In the genomic region with DNA sequence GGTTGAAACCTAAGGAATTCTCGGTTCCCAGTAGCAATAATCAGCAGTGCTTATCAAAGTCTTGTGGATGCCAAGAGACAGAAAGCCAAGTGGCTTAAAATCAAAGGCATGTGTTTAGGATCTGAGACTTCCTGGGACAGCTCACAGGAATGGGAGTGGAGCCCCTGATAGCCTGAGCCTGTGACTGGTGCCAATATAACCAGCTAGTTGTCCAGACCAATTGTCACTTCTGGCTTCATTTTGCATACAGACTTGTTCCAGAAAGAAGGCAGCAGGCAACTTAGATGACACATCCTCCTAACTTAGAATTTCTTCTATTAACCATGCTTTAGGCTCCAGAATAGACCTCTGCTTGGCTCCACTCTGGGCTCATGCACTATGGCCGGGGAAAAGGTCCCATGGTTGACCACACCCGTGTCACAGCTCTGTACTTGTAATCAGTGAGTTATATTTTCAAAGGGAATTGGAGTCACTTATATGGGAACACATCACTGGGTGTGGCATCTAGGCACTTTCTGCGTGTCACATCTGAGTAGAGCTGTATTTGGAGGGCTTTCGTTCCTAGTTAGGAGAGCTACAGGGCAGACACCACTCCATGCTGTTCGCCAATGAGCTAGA, we compare ENCODE assay signal across 12 mouse cellular contexts. TPM values are rescaled to one million over a fixed set of nuclear protein-coding genes. Genes with fewer than 3 reads are reported as not detected.
DNase-seq lines count a peak whose midpoint lies in the region; ATAC-seq and TF ChIP-seq lines count a peak whose summit lies in the region.
"Had no signal": no experiment of that assay in that cellular context is flagged by ENCODE, and none has a peak within 500 bp of the region (broad histone marks: within the 10 kb centered on the region; RNA-seq: fewer than 3 reads in every experiment).

No protein-coding gene starts in this region.

- TF ChIP-seq EP300 in stomach, postnatal 0 days (optimal IDR thresholded peaks at IDR 0.05), result no peak

- intact Hi-C loops in heart, postnatal 14 days (cut with DNase I), result no loop called here

- no peak for ATAC-seq in neural tube, embryonic 11.5 days (ENCODE audit: insufficient read depth, low FRiP score, low TSS enrichment)
- peak; percentile 39; the same call in 1 of the 2 replicates for ATAC-seq in intestine, postnatal 0 days
- ATAC-seq in stomach, postnatal 0 days (ENCODE audit: low FRiP score, low TSS enrichment), result peak; percentile 69

- H3K4me3 ChIP-seq in neural tube, embryonic 11.5 days (ENCODE audit: low read depth, low read length), result no peak overlapping the region
- H3K4me3 ChIP-seq in intestine, postnatal 0 days (ENCODE audit: low read depth, low read length), result peak overlapping the region; percentile 24; the same call in 1 of the 2 replicates
- no peak overlapping the region for H3K4me3 ChIP-seq in stomach, postnatal 0 days (ENCODE audit: low read depth, low read length)
- H3K4me3 ChIP-seq: limb, embryonic 13.5 days had no signal

- DNase-seq in heart, adult 11 months, result peak; percentile 91
- no peak for DNase-seq in heart, postnatal 14 days
- DNase-seq in neural tube, embryonic 11.5 days (ENCODE audit: low spot score), result no peak
- no peak for DNase-seq in neural tube, embryonic 10.5 days (ENCODE audit: extremely low spot score, low spot score)
- peak; percentile 35 for DNase-seq in stomach, postnatal 0 days (ENCODE audit: low spot score)
- DNase-seq in layer of hippocampus, postnatal 14 days (ENCODE audit: low spot score in 2 of 2), result no peak
- DNase-seq in spleen, postnatal 10 days (ENCODE audit: low spot score in 2 of 2), result no peak
- DNase-seq: B cell, adult 2 months; cerebellum, postnatal 10 days had no signal

- no peak overlapping the region for H3K27ac ChIP-seq in neural tube, embryonic 11.5 days (ENCODE audit: low read depth, low read length)
- H3K27ac ChIP-seq in intestine, postnatal 0 days (ENCODE audit: low read depth, low read length), result peak overlapping the region; percentile 78
- H3K27ac ChIP-seq in stomach, postnatal 0 days (replicated peaks), result peak overlapping the region; percentile 63; the same call in 1 of the 2 replicates
- H3K27ac ChIP-seq: forebrain, embryonic 10.5 days; limb, embryonic 13.5 days had no signal

- no peaks in the 10 kb centered on the region for H3K27me3 ChIP-seq in neural tube, embryonic 11.5 days (ENCODE audit: control insufficient read depth, insufficient read depth, low read length)
- no peaks in the 10 kb centered on the region for H3K27me3 ChIP-seq in intestine, postnatal 0 days (replicated peaks; ENCODE audit: control insufficient read depth, insufficient read depth, low read length)
- no peaks in the 10 kb centered on the region for H3K27me3 ChIP-seq in stomach, postnatal 0 days (ENCODE audit: control insufficient read depth, insufficient read depth, low read length)

- no peaks in the 10 kb centered on the region for H3K4me1 ChIP-seq in neural tube, embryonic 11.5 days (ENCODE audit: control insufficient read depth, insufficient read depth, low read length)
- H3K4me1 ChIP-seq in intestine, postnatal 0 days (replicated peaks; ENCODE audit: control insufficient read depth, insufficient read depth, low read length), result peaks cover 23% of the 10 kb centered on the region
- H3K4me1 ChIP-seq in stomach, postnatal 0 days (replicated peaks; ENCODE audit: control insufficient read depth, insufficient read depth), result no peaks in the 10 kb centered on the region

- 80% methylated on average over 6 of the region's 6 CpGs for WGBS in neural tube, embryonic 11.5 days
- WGBS in intestine, postnatal 0 days, result 40% methylated on average over 6 of the region's 6 CpGs
- 58% methylated on average over 6 of the region's 6 CpGs for WGBS in stomach, postnatal 0 days

- H3K9me3 ChIP-seq in neural tube, embryonic 11.5 days (ENCODE audit: control insufficient read depth, low read length), result no peaks in the 10 kb centered on the region
- no peaks in the 10 kb centered on the region for H3K9me3 ChIP-seq in intestine, postnatal 0 days (ENCODE audit: control insufficient read depth)
- H3K9me3 ChIP-seq in stomach, postnatal 0 days (ENCODE audit: control insufficient read depth, low read length), result no peaks in the 10 kb centered on the region
- H3K9me3 ChIP-seq: forebrain, embryonic 10.5 days; limb, embryonic 13.5 days had no signal

- H3K4me2 ChIP-seq in neural tube, embryonic 11.5 days (ENCODE audit: low read depth), result peak overlapping the region; percentile 3; the same call in 1 of the 2 replicates
- peak overlapping the region; percentile 59 for H3K4me2 ChIP-seq in intestine, postnatal 0 days (replicated peaks; ENCODE audit: low read depth)
- peak overlapping the region; percentile 32 for H3K4me2 ChIP-seq in stomach, postnatal 0 days (replicated peaks; ENCODE audit: low read depth)

- no peaks in the 10 kb centered on the region for H3K36me3 ChIP-seq in neural tube, embryonic 11.5 days (ENCODE audit: control insufficient read depth, insufficient read depth, low read length)
- no peaks in the 10 kb centered on the region for H3K36me3 ChIP-seq in intestine, postnatal 0 days (ENCODE audit: control insufficient read depth, insufficient read depth)
- H3K36me3 ChIP-seq in stomach, postnatal 0 days (ENCODE audit: control insufficient read depth, insufficient read depth, low read length), result no peaks in the 10 kb centered on the region
- H3K36me3 ChIP-seq: forebrain, embryonic 10.5 days; limb, embryonic 13.5 days had no signal

- H3K9ac ChIP-seq in neural tube, embryonic 11.5 days (ENCODE audit: low read length), result no peak overlapping the region
- no peak overlapping the region for H3K9ac ChIP-seq in intestine, postnatal 0 days (ENCODE audit: low read depth, low read length)
- H3K9ac ChIP-seq in stomach, postnatal 0 days (ENCODE audit: low read length), result no peak overlapping the region
- H3K9ac ChIP-seq: limb, embryonic 13.5 days had no signal

- TF ChIP-seq CTCF in intestine, postnatal 0 days (IDR thresholded peaks at IDR 0.05; ENCODE audit: low read depth), result no peak
- TF ChIP-seq CTCF in stomach, postnatal 0 days (IDR thresholded peaks at IDR 0.05; ENCODE audit: low read depth), result no peak

RNA-seq across cellular contexts. Expression of a gene that starts 18.4 kb away (rescaled TPM):
- 1 to 10 TPM; 6.7 to 8.6 TPM for total RNA-seq in heart, postnatal 14 days (2021)
- 6.1 and 9.4 TPM in 2 replicates for polyA plus RNA-seq in neural tube, embryonic 11.5 days (2014; fragmentation: Nextera tagmentation; extraction: Ambion mirVana)
- 225 and 241 TPM in 2 replicates for polyA plus RNA-seq in intestine, postnatal 0 days (2015; fragmentation: Nextera tagmentation; extraction: Ambion mirVana)
- polyA plus RNA-seq in stomach, postnatal 0 days (2015; fragmentation: Nextera tagmentation; extraction: Ambion mirVana), result 162 and 173 TPM in 2 replicates
- 100 to 1,000 TPM; 108 to 112 TPM for total RNA-seq in layer of hippocampus, postnatal 14 days (2021)

RNA-seq across cellular contexts. Expression of a gene that starts 46.6 kb away (rescaled TPM):
- total RNA-seq in heart, postnatal 14 days (2021), result not detected
- not detected in 2 replicates for polyA plus RNA-seq in neural tube, embryonic 11.5 days (2014; fragmentation: Nextera tagmentation; extraction: Ambion mirVana)
- 0.34 and 0.84 TPM in 2 replicates for polyA plus RNA-seq in intestine, postnatal 0 days (2015; fragmentation: Nextera tagmentation; extraction: Ambion mirVana)
- 8.6 and 10.9 TPM in 2 replicates for polyA plus RNA-seq in stomach, postnatal 0 days (2015; fragmentation: Nextera tagmentation; extraction: Ambion mirVana)
- total RNA-seq in layer of hippocampus, postnatal 14 days (2021), result 1 to 10 TPM; 3.3 to 3.4 TPM
- polyA plus RNA-seq: forebrain, embryonic 10.5 days; limb, embryonic 13.5 days had no signal

Comparison
In these comparisons a context has a peak if more than half of its experiments do, and no peak if none do; other contexts are left out.
1. DNase-seq: peak in heart, adult 11 months (single experiment) and stomach, postnatal 0 days (single experiment); none in heart, postnatal 14 days (0 of 2), neural tube, embryonic 11.5 days (single experiment), neural tube, embryonic 10.5 days (single experiment), layer of hippocampus, postnatal 14 days (0 of 2) and spleen, postnatal 10 days (0 of 2).
2. H3K4me2 ChIP-seq: peak in every context shown above with its lines; median percentile 59 in intestine, postnatal 0 days; 32 in stomach, postnatal 0 days; 3 in neural tube, embryonic 11.5 days.
3. RNA of a gene that starts 18.4 kb away (polyA plus RNA-seq): 225 to 241 TPM in intestine, postnatal 0 days and 162 to 173 TPM in stomach, postnatal 0 days; 6.1 to 9.4 TPM in neural tube, embryonic 11.5 days; every median in the first group is over 10 times any median in the second.